Mouse (Mus musculus): ENCODE data around the gene Rnf38.

The Rnf38 gene

GRCm38 (mm10) chr4:44224141-44224540 is 9.4 kb downstream of the Rnf38 start:
- DNase-seq (ENCODE audit: low read depth, low spot score): no peak

DNA sequence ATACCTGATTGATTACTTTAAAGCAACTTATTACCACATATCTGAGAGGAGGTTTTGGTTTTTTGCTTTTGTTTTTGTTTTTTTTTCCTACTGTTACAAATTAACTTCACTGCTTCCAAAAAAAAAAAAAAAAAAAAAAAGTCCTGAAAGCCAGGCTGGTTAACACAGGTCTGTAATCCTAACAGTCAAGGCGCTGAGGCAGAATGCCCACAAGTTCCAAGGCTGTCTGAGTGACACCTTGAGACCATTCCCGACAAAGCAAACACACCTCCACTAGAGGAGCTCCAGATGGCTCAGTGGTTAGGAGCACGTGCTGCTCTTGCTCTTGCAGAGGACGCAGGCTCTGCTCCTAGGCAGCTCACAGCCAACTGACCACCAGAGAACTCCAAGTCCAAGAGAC is 10.1 kb downstream of the Rnf38 start:
- no peak for DNase-seq (ENCODE audit: low read depth, low spot score)

- DNase-seq (ENCODE audit: low read depth, low spot score): no peak
Observed at GRCm38 (mm10) chr4:44216797-44217442, 16.7 kb downstream of the Rnf38 start.

DNA sequence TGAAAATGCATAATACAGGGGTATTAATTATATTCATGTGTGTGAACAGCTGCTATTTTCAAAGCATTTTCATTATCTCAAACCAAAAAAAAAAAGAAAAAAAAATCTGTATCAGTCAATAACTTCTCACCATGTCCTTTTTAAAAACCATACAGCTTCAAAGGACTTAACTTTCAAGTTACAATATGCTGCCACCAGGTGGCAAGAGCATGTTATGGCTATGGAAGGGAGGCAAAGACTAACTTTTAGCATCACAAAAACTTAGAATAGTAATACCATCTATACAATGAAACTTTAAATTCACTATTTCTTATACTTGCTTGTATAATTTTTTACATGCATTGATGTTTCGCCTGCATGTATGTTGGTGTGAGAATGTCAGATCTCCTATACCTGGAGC is 33.6 kb downstream of the Rnf38 start:
- no peak for DNase-seq (ENCODE audit: low read depth, low spot score)

DNA sequence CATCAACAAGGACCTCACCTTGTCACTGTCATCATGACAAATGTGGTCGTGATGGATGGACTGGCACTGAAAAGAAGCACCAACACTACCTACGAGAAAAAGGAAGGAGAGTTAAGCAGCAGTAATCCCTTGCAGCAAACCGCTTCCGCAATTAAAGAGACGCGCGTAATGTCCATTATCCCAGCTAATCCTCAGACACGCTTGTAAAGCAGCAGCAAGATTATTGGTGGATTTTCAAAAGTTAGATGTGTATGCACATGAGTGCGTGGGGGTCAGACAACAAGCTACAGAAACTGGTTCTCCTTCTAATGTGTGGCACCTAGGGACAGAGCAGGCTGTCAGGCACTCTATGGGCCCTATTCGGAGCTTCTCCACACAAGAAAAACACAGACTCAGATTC is 46.2 kb downstream of the Rnf38 start:
- no peak for DNase-seq (ENCODE audit: low read depth, low spot score)

DNA sequence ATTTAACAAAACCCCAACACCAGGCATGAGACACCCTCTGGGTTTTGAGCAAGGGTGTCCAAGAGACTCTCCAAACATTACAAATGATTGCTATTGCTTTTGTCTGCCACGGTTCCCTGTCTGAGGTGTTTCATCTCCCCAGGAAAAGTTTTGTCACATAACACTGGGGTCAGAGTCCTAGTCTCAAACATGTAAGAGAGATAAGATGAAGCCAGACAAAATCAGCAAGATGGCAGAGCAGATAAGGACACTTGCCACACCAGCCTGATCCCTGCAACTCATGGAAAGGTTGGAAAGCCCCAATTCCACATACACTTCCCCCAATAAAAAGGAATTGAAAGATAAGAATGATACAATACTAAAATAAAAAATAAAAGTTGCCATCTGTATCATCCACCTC is 49.7 kb downstream of the Rnf38 start:
- DNase-seq (ENCODE audit: low read depth, low spot score): no peak

GRCm38 (mm10) chr4:44179748-44180147 is 53.8 kb downstream of the Rnf38 start:
- DNase-seq (ENCODE audit: low read depth, low spot score): no peak

GRCm38 (mm10) chr4:44173177-44173576 is 60.4 kb downstream of the Rnf38 start:
- peak; percentile 46 for DNase-seq (ENCODE audit: low read depth, low spot score)

DNA sequence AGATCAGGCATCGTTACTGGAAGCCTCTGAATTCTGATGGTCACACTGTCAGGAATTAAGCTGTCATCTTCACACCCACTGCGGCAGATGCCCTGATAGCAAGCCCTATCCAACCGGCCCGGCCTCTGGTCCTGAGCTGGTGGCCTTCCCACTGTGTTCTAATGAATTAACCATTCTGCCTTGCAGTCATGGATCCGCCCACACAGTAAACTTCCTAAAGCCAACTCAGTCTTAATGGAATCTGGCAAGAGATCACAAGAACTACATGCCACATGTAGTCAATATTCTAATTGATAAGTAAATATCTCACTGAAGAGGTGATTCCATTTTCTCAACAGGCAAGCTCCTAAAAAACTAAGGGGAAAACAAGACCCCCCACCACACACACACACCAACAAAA is 60.9 kb downstream of the Rnf38 start:
- no peak for DNase-seq (ENCODE audit: low read depth, low spot score)

GRCm38 (mm10) chr4:44169884-44170283 is 63.7 kb downstream of the Rnf38 start:
- no peak for DNase-seq (ENCODE audit: low read depth, low spot score)

GRCm38 (mm10) chr4:44168816-44169215 is 64.8 kb downstream of the Rnf38 start:
- no peak for DNase-seq (ENCODE audit: low read depth, low spot score)

- DNase-seq (ENCODE audit: low read depth, low spot score): peak; percentile 89
Observed at GRCm38 (mm10) chr4:44168231-44168647, 65.3 kb downstream of the Rnf38 start.

DNA sequence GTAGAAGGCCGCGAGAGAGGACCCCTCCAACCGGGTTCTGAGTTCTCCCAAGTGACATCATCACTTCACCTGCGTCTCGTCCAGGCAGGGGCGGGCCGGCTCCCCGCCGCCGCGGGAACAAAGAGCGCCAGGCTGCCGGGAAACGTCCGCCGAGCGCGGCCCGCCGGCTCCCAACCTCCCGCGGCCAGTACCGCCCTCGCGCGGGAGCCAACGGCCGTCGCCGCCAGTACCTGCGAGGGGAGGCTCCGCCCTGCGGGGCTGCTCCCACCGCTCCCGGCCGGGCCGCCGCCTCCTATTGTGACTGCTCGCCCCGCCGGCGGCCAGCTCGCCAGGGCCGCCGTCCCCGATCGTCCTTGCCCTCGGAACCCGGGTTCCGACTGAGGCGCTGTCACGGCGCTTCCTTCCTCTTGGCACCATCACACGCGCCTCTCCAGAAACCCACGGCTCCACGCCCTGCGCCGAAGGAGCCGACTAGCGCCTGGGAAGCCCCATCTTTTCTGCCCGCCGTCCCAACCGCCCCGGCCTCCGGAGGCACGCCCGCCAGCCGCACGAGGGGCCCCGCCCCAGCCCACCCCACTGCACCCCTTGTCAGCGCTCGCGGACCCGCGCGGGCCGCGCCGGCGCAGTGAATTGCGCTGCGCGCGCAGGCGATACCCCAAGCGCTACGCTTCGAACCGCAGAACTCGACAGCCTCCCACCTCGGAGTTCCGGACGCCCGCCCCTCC is 66.0 kb downstream of the Rnf38 start:
- peak; percentile 83 for DNase-seq (ENCODE audit: low read depth, low spot score)

DNA sequence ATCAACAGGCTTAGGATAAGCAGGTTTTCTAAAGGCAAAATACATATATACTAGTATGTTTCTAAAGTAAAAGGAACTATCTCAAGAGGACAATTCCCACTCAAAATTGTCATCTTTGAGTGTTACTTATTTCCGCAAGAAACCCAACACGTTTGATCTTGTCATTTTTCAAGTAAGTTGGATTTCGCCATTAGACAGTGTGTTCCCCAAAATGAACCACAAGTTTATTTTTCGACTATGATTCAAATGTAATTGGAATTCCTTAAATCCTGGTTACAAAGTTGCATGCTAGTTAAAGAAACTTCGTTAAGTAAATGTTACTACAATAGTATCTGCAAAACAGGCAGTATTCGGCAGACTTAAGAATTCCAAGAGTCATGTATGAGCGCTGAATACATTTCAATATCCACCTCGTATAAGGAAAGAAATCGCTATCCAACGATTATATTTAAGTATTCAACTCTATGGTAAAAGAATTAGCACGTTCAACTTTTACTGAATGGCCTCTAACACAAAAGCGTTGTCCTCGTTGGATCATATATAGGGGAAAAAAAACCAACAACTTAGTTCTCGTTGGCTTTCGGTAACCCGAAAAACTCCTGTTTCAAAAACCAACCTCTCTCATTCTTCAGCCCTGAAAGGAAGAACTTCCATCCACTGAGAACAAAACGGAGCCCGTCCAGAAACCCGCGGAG is 66.7 kb downstream of the Rnf38 start:
- no peak for DNase-seq (ENCODE audit: low read depth, low spot score)

GRCm38 (mm10) chr4:44164621-44165020 is 69.0 kb downstream of the Rnf38 start:
- DNase-seq (ENCODE audit: low read depth, low spot score): no peak

DNA sequence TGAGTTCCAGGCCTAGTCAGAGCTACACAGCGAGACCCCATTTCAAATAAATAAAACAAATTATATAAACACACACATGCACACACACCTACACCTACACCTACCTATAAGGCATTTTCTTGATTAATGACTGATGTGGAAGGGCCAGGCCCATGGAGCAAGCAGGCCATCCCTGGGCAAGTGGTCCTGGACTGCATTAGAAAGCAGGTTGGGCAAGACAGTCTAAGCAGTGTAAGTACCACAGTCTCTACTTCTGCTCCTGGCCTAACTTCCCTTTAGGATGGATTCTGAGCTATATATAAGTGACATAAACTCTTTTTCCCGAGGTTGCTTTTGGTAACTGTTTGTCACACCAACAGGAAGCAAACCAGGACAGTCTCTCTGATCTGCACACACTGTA is 70.6 kb downstream of the Rnf38 start:
- DNase-seq (ENCODE audit: low read depth, low spot score): no peak

GRCm38 (mm10) chr4:44160990-44161689 is 72.4 kb downstream of the Rnf38 start:
- no peak for DNase-seq (ENCODE audit: low read depth, low spot score)

DNA sequence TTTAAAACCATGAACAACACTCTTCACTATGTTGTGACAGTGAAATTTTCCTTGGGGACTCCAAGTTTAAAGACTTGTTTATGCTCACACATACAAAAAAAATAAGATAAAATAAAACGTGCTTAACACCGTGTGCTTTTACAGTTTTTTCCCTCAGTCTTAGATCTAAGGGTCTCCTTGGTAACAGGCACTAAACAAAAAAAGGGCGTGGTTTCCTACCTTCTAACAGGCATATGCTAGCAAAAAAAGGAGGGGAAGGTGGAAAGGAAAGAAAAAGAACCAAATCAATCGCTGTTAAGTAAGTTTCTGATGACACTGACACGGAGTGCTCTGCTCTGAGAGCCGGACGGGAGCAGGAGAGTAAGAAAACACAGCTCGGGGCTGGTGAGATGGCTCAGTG is 73.8 kb downstream of the Rnf38 start:
- DNase-seq (ENCODE audit: low read depth, low spot score): no peak

DNA sequence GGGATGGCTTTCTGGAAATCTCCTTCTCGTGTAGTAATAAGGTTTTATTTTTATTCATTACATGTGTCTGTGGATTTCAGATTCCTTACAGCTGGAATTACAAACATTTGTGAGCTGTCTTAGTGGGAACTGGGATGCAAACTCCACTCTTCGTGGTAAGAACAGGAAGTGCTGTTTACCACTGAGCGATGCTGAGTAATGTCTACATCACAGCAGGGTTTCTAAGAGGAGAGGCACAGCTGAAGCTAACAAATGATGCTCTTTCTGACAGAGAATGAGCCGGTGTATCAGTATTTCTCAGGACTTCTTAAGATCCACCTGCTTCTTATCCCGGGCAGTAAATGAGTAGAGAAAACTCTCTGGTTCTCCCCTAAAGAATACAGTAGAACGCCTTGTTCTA is 77.1 kb downstream of the Rnf38 start:
- no peak for DNase-seq (ENCODE audit: low read depth, low spot score)

- no peak for DNase-seq (ENCODE audit: low read depth, low spot score)
Observed at GRCm38 (mm10) chr4:44154884-44155283, 78.7 kb downstream of the Rnf38 start.

DNA sequence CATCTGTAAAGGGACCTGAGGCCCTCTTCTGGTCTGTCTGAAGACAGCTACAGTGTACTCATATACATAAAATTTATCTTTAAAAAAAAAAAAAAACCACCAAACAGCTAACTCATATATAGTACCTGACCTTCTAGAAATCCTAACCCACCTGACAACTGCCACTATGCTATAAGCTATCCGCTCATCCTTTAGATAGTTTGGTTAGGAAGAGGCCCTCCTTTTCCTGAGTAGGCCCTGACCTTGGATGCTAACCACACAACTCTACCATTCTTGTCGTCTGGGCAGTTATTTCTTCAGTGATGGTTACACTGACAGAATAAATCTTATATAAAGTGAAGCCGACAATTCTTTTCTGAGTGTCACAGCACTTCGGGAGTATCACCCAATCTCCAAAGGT is 80.7 kb downstream of the Rnf38 start:
- DNase-seq (ENCODE audit: low read depth, low spot score): no peak

GRCm38 (mm10) chr4:44126805-44127204 is 106.8 kb downstream of the Rnf38 start:
- no peak for DNase-seq (ENCODE audit: low read depth, low spot score)
